Mouse (Mus musculus): ENCODE results near the gene Iqcj. TPM values are rescaled to one million over a fixed set of nuclear protein-coding genes. Genes with fewer than 3 reads are reported as not detected.

Gene Iqcj
- polyA plus RNA-seq, 1 experiment from 2014 or later = not detected

Other genes with a start within 250 kb of the Iqcj start
- not detected in 2 replicates for gene Iqschfp, start within 50 bp of the Iqcj start, polyA plus RNA-seq (2016; fragmentation: Nextera tagmentation; extraction: Ambion mirVana)
- gene Schip1, start 172.6 kb downstream of the Iqcj start, polyA plus RNA-seq (2016; fragmentation: Nextera tagmentation; extraction: Ambion mirVana) = 71.0 and 82.1 TPM in 2 replicates

Data from heart, embryonic 10.5 days (tissue).